Mouse (Mus musculus) central nervous system, embryonic 14 days (tissue): Measurements from ENCODE around the gene Ndufs3. TPM values are rescaled to one million over a fixed set of nuclear protein-coding genes. Genes with fewer than 3 reads are reported as not detected.

Source experiments
- polyA plus RNA-seq: library from polyadenylated mRNA; depleted of rRNA; stranded (reverse); fragments of >200 nt; gene quantifications from 2 replicates; pipeline ENCODE4 v1.2.3, GENCODE M21; 2012; rRNA removed

Ndufs3 gene
- 166 and 176 TPM in 2 replicates for polyA plus RNA-seq

GRCm38 (mm10) chr2:90904076-90904855, at the start of gene Ndufs3, which contains the start of gene Kbtbd4:
Ndufs3 (minus strand) TSS chr2:90904827.
Kbtbd4 (plus strand) TSS chr2:90904740.

GRCm38 (mm10) chr2:90940233-90941229, 35.9 kb upstream of the Ndufs3 start, which contains the start of gene Celf1:
Celf1 (plus strand) TSS chr2:90940382.

GRCm38 (mm10) chr2:90885218-90886041, 19.2 kb downstream of the Ndufs3 start, which contains the start of gene C1qtnf4:
C1qtnf4 (plus strand) TSS chr2:90885860.

GRCm38 (mm10) chr2:90846955-90847680, 57.5 kb downstream of the Ndufs3 start, which contains the start of gene Mtch2:
Mtch2 (plus strand) TSS chr2:90847155.

Other genes starting within 250 kb of the Ndufs3 start
- 24.8 and 29.3 TPM in 2 replicates for gene Nup160, start 227.6 kb downstream of the Ndufs3 start, polyA plus RNA-seq
- 144 and 148 TPM in 2 replicates for gene Fnbp4, start 159.5 kb downstream of the Ndufs3 start, polyA plus RNA-seq
- gene Agbl2, start 122.1 kb downstream of the Ndufs3 start, polyA plus RNA-seq = 0.96 and 1.1 TPM in 2 replicates
- 150 and 167 TPM in 2 replicates for gene Mtch2, start 57.7 kb downstream of the Ndufs3 start, polyA plus RNA-seq
- gene C1qtnf4, start 19.0 kb downstream of the Ndufs3 start, polyA plus RNA-seq = 106 and 128 TPM in 2 replicates
- 36.8 and 41.3 TPM in 2 replicates for gene Kbtbd4, start 87 bp downstream of the Ndufs3 start, polyA plus RNA-seq
- gene Celf1, start 35.6 kb upstream of the Ndufs3 start, polyA plus RNA-seq = 105 and 120 TPM in 2 replicates
- 0.87 and 3.8 TPM in 2 replicates for gene Rapsn, start 130.8 kb upstream of the Ndufs3 start, polyA plus RNA-seq
- gene Psmc3, start 149.2 kb upstream of the Ndufs3 start, polyA plus RNA-seq = 189 and 195 TPM in 2 replicates
- gene Slc39a13, start 165.6 kb upstream of the Ndufs3 start, polyA plus RNA-seq = 50.2 and 64.7 TPM in 2 replicates
- gene Spi1, start 177.6 kb upstream of the Ndufs3 start, polyA plus RNA-seq = 6.7 and 6.9 TPM in 2 replicates
- 0.02 and 0.08 TPM in 2 replicates for gene Mybpc3, start 213.3 kb upstream of the Ndufs3 start, polyA plus RNA-seq